Mouse (Mus musculus): ENCODE measurements around the gene Dnmbp.
"Not testable (repeated sequence)": the region's sequence is repeated elsewhere in the genome, so short reads cannot be mapped to it uniquely, and the experiment has no call there.

Gene Dnmbp
- long read RNA-seq, experiment 1: 0 reads
- long read RNA-seq, experiment 2, partial matches to known transcripts: 0 of 2 reads
- long read RNA-seq, experiment 2, other reads (novel, unspliced or antisense): 2 of 2 reads

DNA sequence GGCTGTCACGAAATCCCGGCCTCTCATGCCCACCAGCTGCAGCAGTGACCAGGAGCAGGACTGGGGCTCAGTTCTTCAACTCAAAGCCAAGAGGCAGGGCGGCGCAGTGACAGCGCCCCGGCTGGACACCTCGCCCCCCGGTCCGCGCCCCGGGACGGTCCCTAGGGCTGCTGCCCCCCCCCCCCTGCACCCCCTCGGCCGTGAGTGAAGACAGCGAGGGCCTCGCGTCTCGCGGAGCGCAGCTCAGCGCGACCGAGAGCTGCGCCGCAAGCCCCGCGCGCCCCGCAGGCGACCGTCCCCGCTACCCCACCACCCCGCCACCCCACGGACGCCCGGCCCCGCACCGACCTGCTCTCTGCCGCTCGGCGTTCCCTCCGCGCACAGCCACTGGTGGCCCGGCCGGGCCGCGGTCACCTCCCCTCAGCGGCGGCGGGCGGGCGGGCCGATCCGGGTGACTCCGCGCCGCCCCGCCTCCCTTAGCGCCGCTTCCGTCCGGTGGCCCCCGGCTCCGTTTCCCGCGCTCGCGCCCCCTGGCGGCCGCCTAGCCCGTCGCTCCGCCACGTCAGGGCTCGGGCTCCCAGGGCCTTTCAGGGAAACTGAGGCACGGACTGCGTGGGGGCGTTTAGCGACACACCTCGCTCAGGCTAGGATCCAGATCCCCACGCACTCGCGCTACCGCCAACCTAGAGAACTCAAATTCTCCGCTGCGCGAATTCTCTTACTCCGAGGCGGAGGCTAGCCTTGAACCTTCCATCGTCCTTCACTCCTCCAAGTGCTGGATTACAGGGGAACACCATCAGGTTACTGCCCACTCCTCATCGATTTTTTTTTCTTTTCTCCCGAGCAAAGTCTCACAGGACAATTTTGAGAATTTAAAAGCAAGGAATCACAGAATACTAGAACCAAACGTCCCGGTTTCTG is at the start of gene Dnmbp:
Dnmbp (minus strand) TSS at position 423 of the 921 bp plus-strand sequence.
- intact Hi-C loops (cut with DNase I): loop anchor here (2.0 to 5.0 kb wide), 3 partner anchors 33 to 88 kb away; no protein-coding TSS in a partner anchor

DNA sequence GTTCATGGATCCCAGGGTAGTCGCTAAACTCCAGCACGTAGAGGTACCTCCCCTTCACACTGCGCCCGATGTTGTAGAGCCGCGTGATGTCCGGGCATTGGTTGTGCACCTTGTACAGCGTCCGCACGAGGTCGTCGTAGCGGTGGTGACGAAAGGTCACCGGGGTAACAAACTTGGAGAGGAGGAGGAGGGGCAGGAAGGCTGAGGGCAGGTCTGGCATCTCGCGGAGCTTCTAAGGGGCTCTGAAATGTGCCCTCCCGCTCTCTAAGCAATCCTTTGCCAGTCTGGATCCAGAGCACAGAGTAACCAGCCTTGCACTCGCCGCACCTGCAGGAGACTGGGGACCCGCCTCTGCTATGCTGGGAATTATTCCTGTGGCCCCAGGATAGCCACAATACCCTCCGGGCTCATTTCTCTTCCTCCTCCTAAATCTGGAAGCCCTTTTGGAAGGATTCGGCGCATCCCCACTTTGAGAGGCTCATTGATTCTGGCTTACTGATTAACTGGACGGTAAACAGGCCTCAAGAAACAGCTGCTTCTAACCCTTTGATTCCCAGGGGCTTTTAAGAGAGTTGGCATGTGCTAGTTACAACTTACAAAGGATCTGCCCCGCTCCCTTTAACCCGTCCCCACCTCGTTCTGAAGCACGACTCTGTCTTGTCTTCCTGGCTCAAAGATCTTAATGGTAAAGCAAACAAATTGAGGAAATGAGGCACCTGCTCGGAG is 46.2 kb upstream of the Dnmbp start, which contains the start of gene Cpn1:
Cpn1 (minus strand) TSS at position 488 of the 726 bp plus-strand sequence.
- intact Hi-C loops (cut with DNase I): no loop called here

GRCm38 (mm10) chr19:43981992-43982391 is 42.0 kb upstream of the Dnmbp start:
- intact Hi-C loops (cut with DNase I): no loop called here

DNA sequence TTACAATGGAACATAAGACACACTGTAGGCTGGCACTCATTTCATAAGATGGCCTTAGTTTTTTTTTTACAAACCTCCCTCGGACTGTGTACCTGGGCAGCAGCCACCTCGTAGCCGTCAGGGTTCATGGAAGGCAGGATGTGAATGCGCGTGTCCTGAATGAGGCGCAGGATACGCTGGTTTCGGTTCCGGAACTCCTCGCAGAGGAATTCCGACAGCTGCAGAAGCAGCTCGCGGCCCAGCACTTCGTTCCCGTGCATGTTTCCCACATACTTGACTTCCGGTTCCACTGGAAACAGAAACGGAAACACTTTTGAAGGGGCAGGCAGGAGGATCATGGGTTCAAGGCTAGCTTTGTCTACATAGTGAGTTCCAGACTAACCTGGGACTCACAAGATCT is 40.7 kb upstream of the Dnmbp start:
- intact Hi-C loops (cut with DNase I): no loop called here

- intact Hi-C loops (cut with DNase I): no loop called here
Observed at GRCm38 (mm10) chr19:43977799-43978198, 37.8 kb upstream of the Dnmbp start.

DNA sequence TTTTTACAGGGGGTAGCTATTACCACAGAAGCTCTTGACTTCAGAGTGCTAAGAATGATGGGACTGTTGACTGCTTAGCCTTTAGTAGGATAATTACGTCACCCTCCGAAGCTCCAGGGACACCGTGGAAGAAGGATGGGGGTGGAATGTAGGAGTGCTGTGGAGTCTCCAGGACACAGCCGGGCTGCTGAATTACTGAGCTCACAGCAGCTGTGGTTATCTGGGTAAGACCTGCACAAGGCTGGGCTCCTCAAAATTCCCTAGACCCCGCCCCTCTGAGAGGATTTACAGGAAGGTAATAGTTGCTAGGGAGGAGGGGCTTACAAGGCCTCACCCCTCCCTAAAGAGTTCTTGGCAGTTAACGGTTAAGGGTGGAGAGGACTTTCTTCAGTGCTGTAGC is 36.7 kb upstream of the Dnmbp start:
- intact Hi-C loops (cut with DNase I): no loop called here

- intact Hi-C loops (cut with DNase I): no loop called here
Observed at GRCm38 (mm10) chr19:43974221-43974620, 34.2 kb upstream of the Dnmbp start.

GRCm38 (mm10) chr19:43973711-43974110 is 33.7 kb upstream of the Dnmbp start:
- intact Hi-C loops (cut with DNase I): no loop called here

GRCm38 (mm10) chr19:43972129-43972528 is 32.1 kb upstream of the Dnmbp start:
- intact Hi-C loops (cut with DNase I): no loop called here

DNA sequence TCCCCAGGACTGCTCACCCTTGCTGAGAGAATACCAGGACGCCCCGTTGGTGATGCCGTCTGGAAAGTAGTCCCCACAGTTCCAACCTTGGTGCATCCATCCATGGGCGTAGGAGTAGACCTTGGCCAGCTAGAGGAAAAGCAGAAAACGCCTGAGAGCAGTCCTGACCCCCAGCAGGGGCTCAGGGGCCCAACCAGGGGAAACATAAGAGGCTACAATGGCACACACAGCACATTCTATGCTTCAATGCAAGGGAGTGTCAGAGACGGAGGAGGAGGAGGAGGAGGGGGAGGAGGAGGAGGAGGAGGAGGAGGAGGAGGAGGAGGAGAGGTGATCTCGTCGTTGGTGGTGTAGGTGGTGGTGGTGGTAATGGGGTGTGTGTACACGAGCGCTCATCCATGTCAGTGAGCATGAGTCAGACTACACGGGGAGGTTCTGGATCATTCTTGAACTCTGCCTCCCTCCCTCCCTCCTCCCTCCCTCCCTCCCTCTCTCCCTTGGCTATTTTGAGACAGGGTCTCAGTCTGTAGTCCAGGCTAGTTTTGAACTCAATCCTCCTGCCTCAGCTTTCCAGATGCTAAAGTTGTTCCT is 28.5 kb upstream of the Dnmbp start:
- intact Hi-C loops (cut with DNase I): no loop called here

GRCm38 (mm10) chr19:43966481-43966880 is 26.5 kb upstream of the Dnmbp start:
- intact Hi-C loops (cut with DNase I): no loop called here

GRCm38 (mm10) chr19:43965496-43966085 is 25.6 kb upstream of the Dnmbp start:
- intact Hi-C loops (cut with DNase I): no loop called here

DNA sequence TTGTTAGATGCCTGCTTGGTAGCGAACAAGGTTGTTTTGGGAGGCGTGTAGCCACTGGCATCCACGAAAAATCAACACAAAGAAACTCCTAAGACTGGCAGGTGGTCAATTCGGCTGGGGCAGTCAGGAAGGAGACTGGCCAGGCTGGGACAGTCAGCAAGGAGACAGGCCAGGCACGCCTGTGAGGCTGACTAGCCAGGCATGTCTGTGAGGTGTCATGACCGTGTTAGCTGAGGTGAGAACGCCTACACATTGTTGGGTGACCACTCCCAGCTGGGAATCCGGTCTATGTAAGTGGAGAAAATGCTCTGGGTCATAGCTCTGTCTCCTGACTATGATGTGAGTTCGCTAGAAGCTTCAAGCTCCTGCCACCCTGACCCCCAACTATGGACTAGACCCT is 22.8 kb upstream of the Dnmbp start:
- intact Hi-C loops (cut with DNase I): no loop called here

GRCm38 (mm10) chr19:43961185-43961584 is 21.2 kb upstream of the Dnmbp start:
- intact Hi-C loops (cut with DNase I): loop anchor here (2.0 kb wide), 1 partner anchor 128 kb away; no protein-coding TSS in a partner anchor

DNA sequence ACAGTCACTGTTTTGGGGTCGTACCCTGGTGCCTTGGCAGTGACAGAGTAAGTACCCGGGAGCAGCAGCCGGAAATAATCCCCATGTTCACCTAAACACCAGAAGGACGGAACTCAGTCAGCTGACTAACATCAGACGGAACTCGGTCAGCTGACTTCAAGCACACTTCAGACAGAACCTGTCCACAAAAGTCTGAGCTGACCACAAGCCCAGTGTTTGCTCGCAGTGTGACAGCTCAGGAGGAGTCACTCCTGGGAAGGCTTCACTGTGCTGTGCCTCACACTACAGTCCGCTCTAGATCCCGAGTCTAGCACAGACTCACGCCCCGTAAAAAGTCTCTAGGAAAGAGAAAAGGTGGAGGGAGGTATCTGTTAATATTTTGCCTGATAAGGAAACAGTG is 20.0 kb upstream of the Dnmbp start:
- intact Hi-C loops (cut with DNase I): loop anchor here (2.0 kb wide), 1 partner anchor 127 kb away; no protein-coding TSS in a partner anchor

- intact Hi-C loops (cut with DNase I): loop anchor here (5.0 kb wide), 2 partner anchors 107 to 197 kb away; no protein-coding TSS in a partner anchor
Observed at GRCm38 (mm10) chr19:43959162-43959561, 19.2 kb upstream of the Dnmbp start.

DNA sequence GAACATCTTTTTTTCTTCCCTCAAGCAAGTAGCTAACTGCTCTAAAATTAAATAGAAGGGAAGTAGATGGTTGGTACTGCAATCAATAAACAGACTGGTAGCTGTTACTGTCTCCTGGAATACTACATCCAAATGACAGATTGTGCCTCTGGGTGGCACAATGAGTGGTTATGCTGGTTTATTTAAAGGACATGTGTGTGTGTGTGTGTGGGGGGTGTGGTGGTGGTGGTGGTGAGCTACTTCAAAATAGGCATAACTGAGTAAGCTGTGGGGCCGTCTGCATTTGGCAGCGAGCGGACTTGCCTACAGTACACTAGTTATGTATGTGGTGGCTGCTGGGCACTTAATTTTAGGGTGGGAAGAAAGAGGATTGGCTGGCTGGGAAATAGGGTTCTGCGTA is 17.9 kb upstream of the Dnmbp start:
- intact Hi-C loops (cut with DNase I): loop anchor here (5.0 kb wide), 2 partner anchors 106 to 196 kb away; no protein-coding TSS in a partner anchor

DNA sequence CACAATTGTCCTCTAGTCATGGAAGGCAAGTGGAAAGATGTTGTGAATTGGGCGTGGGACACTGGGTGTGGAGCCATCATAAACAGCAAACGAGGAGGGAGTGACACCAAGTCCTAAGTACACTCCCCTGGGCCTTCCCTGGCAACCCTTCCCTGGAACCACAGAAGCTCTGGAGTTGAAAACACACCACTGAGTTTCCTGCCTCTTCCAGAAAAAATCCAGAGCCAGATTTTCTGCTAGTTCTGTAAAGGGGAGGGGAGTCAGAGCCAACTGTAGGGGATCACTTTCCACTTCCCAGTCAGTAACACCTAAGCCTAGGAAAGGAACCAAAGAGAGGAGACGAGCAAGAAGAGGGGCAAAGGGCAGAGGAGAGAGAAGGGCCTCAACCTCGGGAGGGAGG is 17.4 kb upstream of the Dnmbp start:
- intact Hi-C loops (cut with DNase I): loop anchor here (5.0 kb wide), 2 partner anchors 105 to 195 kb away; no protein-coding TSS in a partner anchor

GRCm38 (mm10) chr19:43955266-43955665 is 15.3 kb upstream of the Dnmbp start:
- intact Hi-C loops (cut with DNase I): loop anchor here (5.0 kb wide), 2 partner anchors 103 to 193 kb away; no protein-coding TSS in a partner anchor

DNA sequence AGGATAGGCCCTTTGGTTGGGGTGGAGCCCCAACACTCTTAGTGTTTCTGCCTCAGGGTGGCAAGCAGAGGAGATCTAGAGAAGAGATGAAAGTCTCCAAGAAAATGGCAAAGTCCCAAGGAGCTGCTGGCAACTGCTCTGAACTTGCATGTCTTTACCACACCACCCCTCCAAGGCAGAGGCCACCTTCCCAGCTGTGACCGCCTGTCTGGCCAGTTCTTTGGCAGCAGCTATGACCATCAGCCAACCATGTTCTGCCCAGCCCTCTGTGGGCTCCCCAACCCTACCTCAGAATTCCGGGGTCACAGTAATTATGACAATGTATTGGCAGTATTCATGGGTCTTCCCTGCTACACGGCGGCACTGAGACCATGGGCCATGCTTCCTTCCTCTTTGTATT is 14.9 kb upstream of the Dnmbp start:
- intact Hi-C loops (cut with DNase I): loop anchor here (5.0 kb wide), 2 partner anchors 103 to 193 kb away; no protein-coding TSS in a partner anchor

DNA sequence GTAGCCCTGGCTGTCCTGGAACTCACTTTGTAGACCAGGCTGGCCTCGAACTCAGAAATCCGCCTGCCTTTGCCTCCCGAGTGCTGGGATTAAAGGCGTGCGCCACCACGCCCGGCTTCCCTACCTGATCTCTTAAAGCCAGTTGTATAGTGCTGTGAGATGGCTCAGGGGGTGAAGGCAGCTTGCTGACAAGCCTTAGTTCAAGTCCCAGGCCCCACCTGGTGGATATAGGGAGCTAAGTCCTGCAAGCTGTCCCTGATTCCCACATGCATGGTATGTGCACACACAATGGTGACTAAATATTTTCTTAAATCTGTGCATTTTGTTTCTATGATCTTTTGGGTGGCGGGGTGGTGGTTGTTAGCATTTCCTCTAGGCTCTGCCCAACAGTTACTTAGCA is 12.9 kb upstream of the Dnmbp start:
- intact Hi-C loops (cut with DNase I): not testable (repeated sequence)

All from adrenal gland (tissue).